Mouse (Mus musculus): ENCODE measurements around the gene Zfp58. TPM values are rescaled to one million over a fixed set of nuclear protein-coding genes. Genes with fewer than 3 reads are reported as not detected.

Zfp58 gene
- 22.1 and 22.5 TPM in 2 replicates for polyA plus RNA-seq (2016; fragmentation: Nextera tagmentation; extraction: Ambion mirVana)

DNA sequence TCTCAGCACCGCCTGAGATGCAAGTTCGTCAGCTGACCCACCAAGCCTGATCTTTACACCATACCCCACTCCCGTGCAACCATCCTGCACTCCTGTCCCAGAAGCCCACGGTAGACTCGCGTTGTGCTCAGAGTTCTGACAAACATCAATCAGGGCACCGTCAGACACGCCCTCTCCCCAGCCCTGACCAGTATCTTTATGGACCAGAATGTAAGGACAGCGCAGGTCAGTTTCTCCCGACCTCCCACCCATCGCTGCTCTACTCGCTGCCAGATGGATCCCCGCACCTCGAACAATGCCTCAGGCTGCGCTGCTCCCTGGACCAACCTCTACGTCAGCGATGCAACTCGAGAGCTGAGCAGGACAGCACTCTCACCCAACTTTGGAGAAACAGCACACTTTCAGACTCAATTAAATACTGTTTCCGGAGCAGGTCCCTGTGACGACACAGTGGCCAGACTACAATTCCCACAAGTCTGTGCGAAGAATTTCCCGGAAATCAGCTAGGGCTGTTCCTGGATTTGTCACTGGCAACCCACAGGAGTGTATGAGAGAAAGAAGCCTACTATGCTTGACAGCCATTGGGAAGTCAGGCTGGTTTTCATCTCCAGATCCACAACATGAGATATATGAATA lies at the start of gene Zfp58:
Gene Zfp58 (minus strand): TSS at position 472 of the 636 bp plus-strand sequence.
- no peaks in the 10 kb centered on the region for H3K27me3 ChIP-seq

DNA sequence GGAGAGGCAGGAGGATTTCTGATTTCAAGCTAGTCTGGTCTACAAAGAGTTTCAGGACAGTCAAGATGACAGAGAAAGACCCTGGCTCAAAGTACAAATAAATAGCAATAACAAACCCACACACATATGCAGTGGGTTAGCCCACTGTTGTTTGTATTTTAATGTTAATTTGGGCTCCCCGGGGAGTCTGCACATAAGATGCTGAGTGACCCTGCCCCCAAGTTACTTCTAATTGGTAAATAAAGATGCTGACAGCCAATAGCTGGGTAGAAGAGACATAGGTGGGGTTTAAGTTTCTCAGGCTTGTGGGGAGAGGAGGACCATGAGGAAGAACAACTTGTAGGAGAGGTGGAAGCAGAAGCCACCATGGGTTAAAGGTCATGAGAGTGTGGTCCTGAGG lies 45.6 kb upstream of the Zfp58 start:
- WGBS, result 84% methylated on average over 1 of the region's 1 CpGs
- peaks cover 45% of the 10 kb centered on the region for H3K36me3 ChIP-seq

More for the DNA sequence above, at the start of gene Zfp58:
- Histone ChIP-seq H3K36me3 (peaks cover 8% of the 10 kb centered on the region), H3K4me3 (replicated peaks) (peak within 1 kb of the TSS; percentile 67), H3K9ac (replicated peaks) (peak within 1 kb of the TSS; percentile 86), H3K4me2 (peak within 1 kb of the TSS; percentile 71), H3K9me3 (0 out of 2 replicates have a peak, but pooled peaks cover under 1% of the 10 kb centered on the region), H3K4me1 (replicated peaks) (peaks cover 7% of the 10 kb centered on the region), H3K27ac (no peak within 1 kb of the TSS)
- ATAC-seq (ENCODE audit: insufficient number of reproducible peaks, insufficient read depth, low FRiP score, low TSS enrichment, low read depth), result peak; percentile 94
- 2% methylated on average over 22 of the region's 22 CpGs for WGBS

DNA sequence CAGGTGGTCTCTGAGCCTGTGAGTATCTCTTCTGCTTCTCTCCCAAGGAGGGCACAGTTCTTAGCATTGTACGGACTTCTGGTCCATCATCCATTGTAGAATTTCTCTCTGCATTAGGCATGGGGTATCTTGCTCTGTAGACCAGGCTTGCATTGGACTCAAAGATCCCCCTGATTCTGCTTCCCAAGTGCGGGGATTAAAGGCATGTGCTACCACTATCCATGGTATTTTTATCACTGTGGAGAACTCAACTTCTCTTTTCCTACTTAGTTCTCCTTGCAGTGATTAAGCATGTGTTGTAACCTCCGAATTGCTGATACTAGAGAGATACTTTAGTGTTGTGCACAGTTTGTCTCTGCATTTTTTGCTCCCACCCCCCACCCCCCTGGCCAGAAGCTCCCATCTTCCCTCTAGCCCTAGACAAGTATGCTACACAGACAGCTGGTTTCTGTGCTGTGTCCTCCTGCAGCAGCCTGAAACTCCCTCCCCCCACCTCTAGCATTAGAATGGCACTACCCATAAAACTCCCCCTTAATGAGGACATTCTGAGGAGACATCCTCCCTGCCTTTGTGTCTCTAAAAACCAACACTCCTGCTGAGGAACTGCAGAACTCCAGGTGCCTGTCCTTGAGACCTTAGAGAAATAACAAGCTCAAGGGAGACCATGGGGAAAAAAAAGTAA lies 26.8 kb upstream of the Zfp58 start:
- no peak overlapping the region for H3K9ac ChIP-seq (replicated peaks)
- H3K27me3 ChIP-seq, result no peaks in the 10 kb centered on the region
- H3K36me3 ChIP-seq, result no peaks in the 10 kb centered on the region
- WGBS, result 73% methylated on average over 3 of the region's 3 CpGs
- H3K4me2 ChIP-seq, result no peak overlapping the region
- H3K4me1 ChIP-seq (replicated peaks), result peaks cover 10% of the 10 kb centered on the region
- H3K27ac ChIP-seq, result no peak overlapping the region
- no peak overlapping the region for H3K4me3 ChIP-seq (replicated peaks)
- no peak for ATAC-seq (ENCODE audit: insufficient number of reproducible peaks, insufficient read depth, low FRiP score, low TSS enrichment, low read depth)
- H3K9me3 ChIP-seq, result no peaks in the 10 kb centered on the region

More for the DNA sequence above, 45.6 kb upstream of the Zfp58 start:
- no peak for ATAC-seq (ENCODE audit: insufficient number of reproducible peaks, insufficient read depth, low FRiP score, low TSS enrichment, low read depth)
- peaks cover 2% of the 10 kb centered on the region; the same call in 1 of the 2 replicates for H3K9me3 ChIP-seq
- no peaks in the 10 kb centered on the region for H3K27me3 ChIP-seq
- no peak overlapping the region for H3K9ac ChIP-seq (replicated peaks)
- no peak overlapping the region for H3K4me3 ChIP-seq (replicated peaks)
- H3K4me1 ChIP-seq (replicated peaks), result no peaks in the 10 kb centered on the region
- H3K4me2 ChIP-seq, result no peak overlapping the region
- no peak overlapping the region for H3K27ac ChIP-seq

DNA sequence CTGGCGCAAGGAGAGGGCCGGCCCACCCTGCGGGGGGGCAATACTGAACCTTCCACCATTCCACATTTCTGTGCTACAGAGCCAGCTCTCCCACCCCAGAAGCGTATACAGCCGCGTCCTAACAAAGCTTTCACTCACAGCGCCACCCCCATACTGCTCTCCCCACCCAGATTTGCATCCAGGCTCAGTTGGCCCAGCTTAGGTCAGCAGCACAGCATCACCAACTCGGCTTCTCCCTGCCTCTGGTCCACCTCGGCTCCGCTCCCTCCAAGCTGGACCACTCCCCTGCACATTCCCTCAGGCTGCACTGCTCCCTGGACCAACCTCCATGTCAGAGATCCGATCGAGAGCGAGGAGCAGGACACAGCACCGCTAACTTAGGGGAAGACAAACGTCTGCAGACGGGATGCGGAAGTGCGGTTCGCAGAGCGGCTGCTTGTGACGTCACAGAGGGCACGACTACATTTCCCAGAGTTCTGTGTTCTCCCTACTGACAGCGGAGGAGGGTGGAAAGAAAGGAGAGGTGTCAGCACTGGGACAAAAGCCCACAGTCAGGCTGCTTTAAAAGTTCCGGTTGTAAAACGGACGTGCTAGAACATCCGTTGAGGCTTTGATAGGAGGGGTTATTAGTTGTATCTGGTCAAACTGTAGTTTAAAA lies 25.5 kb upstream of the Zfp58 start, which contains the start of the genes Gm26965 and Zfp87:
Gene Gm26965 (minus strand): TSS at position 399 of the 658 bp plus-strand sequence.
Gene Zfp87 (minus strand): TSS at position 425 of the 658 bp plus-strand sequence.
- peak; percentile 97 for ATAC-seq (ENCODE audit: insufficient number of reproducible peaks, insufficient read depth, low FRiP score, low TSS enrichment, low read depth)

DNA sequence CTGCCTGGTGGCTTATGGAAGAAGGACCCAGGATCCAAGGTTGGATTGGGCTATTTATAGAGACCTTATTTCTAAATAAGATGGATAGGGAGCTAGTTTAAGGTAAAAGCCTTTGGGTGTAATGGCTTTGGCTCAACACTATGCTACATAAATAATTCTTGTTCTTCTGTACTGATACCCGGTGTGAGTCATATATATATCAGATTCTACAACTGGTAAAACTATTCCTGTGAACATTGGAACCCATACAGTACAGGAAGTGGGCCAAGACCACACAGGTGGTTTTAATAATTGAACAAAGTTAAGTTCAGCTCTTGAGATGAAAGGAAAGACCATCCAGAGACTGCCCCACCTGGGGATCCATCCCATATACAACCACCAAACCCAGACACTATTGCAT lies 553 bp upstream of the Zfp58 start:
- H3K4me1 ChIP-seq (replicated peaks), result peaks cover 7% of the 10 kb centered on the region
- ATAC-seq (ENCODE audit: insufficient number of reproducible peaks, insufficient read depth, low FRiP score, low TSS enrichment, low read depth), result peak; percentile 56; the same call in 1 of the 2 replicates
- 72% methylated on average over 1 of the region's 1 CpGs for WGBS
- peaks cover 3% of the 10 kb centered on the region; the same call in 1 of the 2 replicates for H3K36me3 ChIP-seq
- H3K9ac ChIP-seq (replicated peaks), result no peak overlapping the region
- H3K4me3 ChIP-seq (replicated peaks), result peak overlapping the region; percentile 67; the same call in 1 of the 2 replicates
- H3K4me2 ChIP-seq, result peak overlapping the region; percentile 71; the same call in 1 of the 2 replicates
- H3K27ac ChIP-seq, result no peak overlapping the region
- H3K27me3 ChIP-seq, result no peaks in the 10 kb centered on the region
- H3K9me3 ChIP-seq, result no peaks in the 10 kb centered on the region

More for the DNA sequence above, 25.5 kb upstream of the Zfp58 start, which contains the start of the genes Gm26965 and Zfp87:
- WGBS, result under 1% methylated on average over 27 of the region's 27 CpGs
- Histone ChIP-seq H3K4me3 (replicated peaks) (peak within 1 kb of the TSS; percentile 79), H3K9ac (replicated peaks) (peak within 1 kb of the TSS; percentile 80), H3K9me3 (no peaks in the 10 kb centered on the region), H3K27me3 (no peaks in the 10 kb centered on the region), H3K36me3 (peaks cover 6% of the 10 kb centered on the region; the same call in 1 of the 2 replicates), H3K4me2 (peak within 1 kb of the TSS; percentile 74), H3K27ac (peak within 1 kb of the TSS; percentile 85), H3K4me1 (replicated peaks) (peaks cover 10% of the 10 kb centered on the region)

DNA sequence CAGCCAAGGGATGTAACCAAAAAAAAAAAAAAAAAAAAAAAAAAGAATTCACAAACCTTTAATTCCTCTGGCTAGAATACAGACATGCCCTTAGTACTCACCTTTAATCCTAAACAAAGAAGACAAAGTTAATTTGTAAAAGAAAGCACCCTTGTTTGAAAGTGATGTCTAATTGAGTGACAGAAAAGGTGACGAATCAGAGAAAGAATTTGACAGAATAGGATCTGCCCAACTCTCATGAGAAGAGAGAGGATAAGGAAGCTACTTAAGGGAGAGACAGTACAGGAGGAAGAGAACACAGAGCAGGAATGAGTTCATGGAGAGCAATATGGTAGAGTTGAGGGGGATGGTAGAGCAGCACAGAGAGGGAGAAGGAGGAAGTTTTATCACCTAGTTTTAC lies 4.7 kb downstream of the Zfp58 start:
- WGBS, result 90% methylated on average over 1 of the region's 1 CpGs
- Histone ChIP-seq H3K4me1 (replicated peaks) (peaks cover 7% of the 10 kb centered on the region), H3K27ac (no peak overlapping the region), H3K4me2 (no peak overlapping the region), H3K4me3 (replicated peaks) (no peak overlapping the region), H3K36me3 (peaks cover 52% of the 10 kb centered on the region), H3K9ac (replicated peaks) (no peak overlapping the region), H3K27me3 (no peaks in the 10 kb centered on the region), H3K9me3 (peaks cover 18% of the 10 kb centered on the region)
- no peak for ATAC-seq (ENCODE audit: insufficient number of reproducible peaks, insufficient read depth, low FRiP score, low TSS enrichment, low read depth)

DNA sequence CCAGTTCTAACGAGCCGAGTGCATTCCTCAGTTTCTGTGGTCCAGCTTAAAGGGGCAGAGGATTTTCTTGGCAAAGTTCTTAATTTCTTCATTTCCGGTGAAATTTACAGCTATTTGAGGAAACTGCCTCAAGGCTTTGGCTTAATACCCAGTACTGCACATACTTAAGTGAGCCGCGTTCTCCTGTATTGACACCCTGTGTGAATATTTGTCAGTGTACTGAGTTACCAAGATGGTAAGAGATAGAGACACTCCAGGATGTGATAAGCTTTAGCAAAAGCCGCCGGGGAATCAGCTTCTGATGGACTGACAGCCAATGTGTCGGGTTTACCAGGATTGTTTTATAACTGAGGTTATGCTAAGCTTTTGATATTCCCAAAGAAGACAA lies 15.9 kb downstream of the Zfp58 start:
- H3K27me3 ChIP-seq, result no peaks in the 10 kb centered on the region
- peak overlapping the region; percentile 58 for H3K4me3 ChIP-seq (replicated peaks)
- H3K9ac ChIP-seq (replicated peaks), result peak overlapping the region; percentile 61; the same call in 1 of the 2 replicates
- peak overlapping the region; percentile 64 for H3K4me2 ChIP-seq
- peaks cover 5% of the 10 kb centered on the region; the same call in 1 of the 2 replicates for H3K9me3 ChIP-seq
- H3K27ac ChIP-seq, result peak overlapping the region; percentile 37; the same call in 1 of the 2 replicates
- WGBS, result 45% methylated on average over 8 of the region's 8 CpGs
- peaks cover 21% of the 10 kb centered on the region for H3K36me3 ChIP-seq
- peak; percentile 29; the same call in 1 of the 2 replicates for ATAC-seq (ENCODE audit: insufficient number of reproducible peaks, insufficient read depth, low FRiP score, low TSS enrichment, low read depth)
- 0 out of 2 replicates have a peak, but pooled peaks cover 4% of the 10 kb centered on the region for H3K4me1 ChIP-seq (replicated peaks)

DNA sequence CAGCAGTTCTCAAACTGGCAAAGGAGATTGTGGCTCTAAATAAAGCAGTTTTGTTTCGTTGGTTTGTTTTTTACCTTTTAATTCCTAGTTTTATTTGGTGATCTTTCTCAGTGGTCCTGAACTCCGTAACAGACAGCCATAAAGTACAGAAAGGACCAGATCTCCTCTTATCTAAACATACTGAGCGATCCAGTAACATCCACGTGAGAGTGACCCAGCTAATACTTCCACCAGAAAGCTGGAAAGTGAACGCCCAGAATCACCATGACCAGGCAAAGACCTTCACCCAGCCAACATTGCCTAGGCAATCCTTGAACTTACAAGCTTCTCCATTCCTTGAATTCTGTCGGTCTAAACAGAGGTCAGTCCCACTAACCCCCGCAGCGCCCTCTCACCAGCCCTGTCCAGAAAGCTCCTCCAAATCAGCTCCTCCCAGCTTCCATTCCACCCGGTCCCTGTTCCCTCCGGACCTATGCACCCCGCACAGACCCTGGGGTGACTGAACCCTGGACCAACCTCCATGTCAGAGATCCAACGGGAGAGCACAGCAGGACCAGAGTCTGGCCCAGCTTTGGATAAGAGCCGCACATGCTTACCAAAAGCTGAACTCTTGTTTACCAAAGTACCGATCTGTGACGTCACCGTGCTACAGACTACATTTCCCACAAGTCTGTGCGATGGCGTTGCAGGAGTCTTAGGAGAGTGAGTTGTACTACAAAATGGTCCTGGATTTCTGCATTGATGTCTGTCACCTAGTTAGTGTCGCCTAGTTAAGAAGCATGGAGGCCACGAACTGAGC lies 16.5 kb downstream of the Zfp58 start, which contains the start of gene Zfp874b:
Gene Zfp874b (minus strand): TSS at position 634 of the 799 bp plus-strand sequence.
- H3K27ac ChIP-seq, result peak within 1 kb of the TSS; percentile 37; the same call in 1 of the 2 replicates
- 4% methylated on average over 20 of the region's 20 CpGs for WGBS
- peak; percentile 87 for ATAC-seq (ENCODE audit: insufficient number of reproducible peaks, insufficient read depth, low FRiP score, low TSS enrichment, low read depth)

DNA sequence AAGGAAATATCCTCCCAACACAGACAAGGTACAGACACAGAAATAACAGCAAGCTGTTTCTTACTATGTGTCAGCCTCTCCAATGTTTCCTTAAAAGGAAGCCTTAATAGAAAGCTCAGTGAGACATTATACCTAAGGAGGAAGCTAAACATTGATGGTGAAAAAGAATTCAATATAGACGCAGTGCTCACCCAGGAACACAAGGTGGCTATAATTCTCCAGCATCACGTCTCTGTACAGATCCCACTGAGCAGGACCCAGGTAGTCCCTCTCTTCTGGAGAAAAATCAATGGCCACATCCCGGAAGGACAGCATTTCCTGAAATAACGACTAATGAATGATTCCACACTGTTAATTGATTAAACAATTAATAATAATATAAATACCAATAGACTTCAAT lies 18.8 kb downstream of the Zfp58 start:
- Histone ChIP-seq H3K4me3 (replicated peaks) (no peak overlapping the region), H3K9me3 (no peaks in the 10 kb centered on the region), H3K27me3 (no peaks in the 10 kb centered on the region), H3K36me3 (no peaks in the 10 kb centered on the region), H3K9ac (replicated peaks) (no peak overlapping the region), H3K27ac (no peak overlapping the region), H3K4me2 (no peak overlapping the region), H3K4me1 (replicated peaks) (0 out of 2 replicates have a peak, but pooled peaks cover 4% of the 10 kb centered on the region)
- 75% methylated on average over 4 of the region's 4 CpGs for WGBS
- no peak for ATAC-seq (ENCODE audit: insufficient number of reproducible peaks, insufficient read depth, low FRiP score, low TSS enrichment, low read depth)

More for the DNA sequence above, 16.5 kb downstream of the Zfp58 start, which contains the start of gene Zfp874b:
- peaks cover 5% of the 10 kb centered on the region; the same call in 1 of the 2 replicates for H3K9me3 ChIP-seq
- peak within 1 kb of the TSS; percentile 61 for H3K9ac ChIP-seq (replicated peaks)
- peak within 1 kb of the TSS; percentile 64 for H3K4me2 ChIP-seq
- H3K4me3 ChIP-seq (replicated peaks), result peak within 1 kb of the TSS; percentile 58
- no peaks in the 10 kb centered on the region for H3K27me3 ChIP-seq
- H3K4me1 ChIP-seq (replicated peaks), result 0 out of 2 replicates have a peak, but pooled peaks cover 4% of the 10 kb centered on the region
- peaks cover 16% of the 10 kb centered on the region for H3K36me3 ChIP-seq

DNA sequence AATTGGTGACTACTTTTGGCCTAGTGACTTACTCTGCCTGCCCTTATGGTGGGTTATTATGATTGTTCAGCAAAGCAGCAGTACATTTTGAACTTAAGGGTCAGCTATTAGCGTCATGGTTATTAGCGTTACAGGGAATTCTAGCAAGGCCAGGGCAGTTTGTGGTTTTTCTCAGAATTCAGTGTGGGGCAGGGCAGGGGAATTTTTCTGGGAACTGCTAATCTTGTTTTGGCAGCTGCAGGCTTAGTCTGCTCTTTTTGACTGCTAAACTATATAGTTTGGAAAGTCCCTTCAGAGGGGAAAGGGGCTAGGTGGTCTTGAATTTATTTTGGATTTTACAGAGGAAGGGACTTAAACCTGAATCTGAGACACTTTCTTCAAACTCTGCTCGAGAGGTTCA lies 31.1 kb downstream of the Zfp58 start:
- H3K4me2 ChIP-seq, result no peak overlapping the region
- no peaks in the 10 kb centered on the region for H3K27me3 ChIP-seq
- no peak overlapping the region for H3K27ac ChIP-seq
- no peaks in the 10 kb centered on the region for H3K4me1 ChIP-seq (replicated peaks)
- whole genome bisulfite sequencing, result 91% methylated on average over 3 of the region's 3 CpGs
- no peak for ATAC-seq (ENCODE audit: insufficient number of reproducible peaks, insufficient read depth, low FRiP score, low TSS enrichment, low read depth)
- H3K9ac ChIP-seq (replicated peaks), result no peak overlapping the region
- H3K36me3 ChIP-seq, result peaks cover 24% of the 10 kb centered on the region
- H3K4me3 ChIP-seq (replicated peaks), result no peak overlapping the region
- 0 out of 2 replicates have a peak, but pooled peaks cover 3% of the 10 kb centered on the region for H3K9me3 ChIP-seq

All from limb, embryonic 12.5 days (tissue).